Mouse (Mus musculus) ES-Bruce4 (cell line): Measurements from ENCODE around the gene Fzd2.

ENCODE experiments used
- CTCF ChIP-seq: IDR thresholded peaks from one replicate; pipeline ENCODE4 v1.8.1; 2011; ENCODE audit warnings: low read depth, low read length
- EP300 ChIP-seq: IDR thresholded peaks from 2 replicates; pipeline ENCODE4 v1.6.1; 2011; ENCODE audit warnings: low read depth, low read length; ENCODE audit not compliant: insufficient read depth
- POLR2A ChIP-seq: IDR thresholded peaks from one replicate; pipeline ENCODE4 v1.8.1; 2011; ENCODE audit warnings: low read length; ENCODE audit not compliant: insufficient read depth

GRCm38 (mm10) chr11:102604010-102604584, at the start of gene Fzd2:
- TF ChIP-seq POLR2A (no peak), CTCF (no peak), EP300 (no peak)
